Mouse (Mus musculus) lung, embryonic 14.5 days (tissue): ENCODE measurements around the gene Ppfia1. TPM values are rescaled to one million over a fixed set of nuclear protein-coding genes. Genes with fewer than 3 reads are reported as not detected.

ENCODE experiments used
- ATAC-seq: fragments of 200-750 bp; cut with Nextera tagmentation; 2 replicates; pipeline ENCODE4 v1.8.0; 2017; ENCODE audit warnings: mild to moderate bottlenecking, moderate TSS enrichment, moderate library complexity; ENCODE audit not compliant: insufficient read depth
- DNase-seq: peaks from one replicate; pipeline ENCODE4 v3.0.0-alpha.2; 2015
- H3K27ac ChIP-seq: fragments of 300-500 bp; sonication (generic); 2 replicates; pipeline ENCODE4 v1.5.1; 2014; ENCODE audit warnings: low read depth, mild to moderate bottlenecking, moderate library complexity
- H3K27me3 ChIP-seq: fragments of 300-500 bp; sonication (generic); 2 replicates; pipeline ENCODE4 v1.6.1; 2014; ENCODE audit warnings: low read length, control low read depth; ENCODE audit not compliant: insufficient read depth
- H3K36me3 ChIP-seq: fragments of 300-500 bp; sonication (generic); 2 replicates; pipeline ENCODE4 v1.6.1; 2014; ENCODE audit warnings: control low read depth; ENCODE audit not compliant: insufficient read depth
- H3K4me1 ChIP-seq: fragments of 300-500 bp; sonication (generic); 2 replicates; pipeline ENCODE4 v1.6.1; 2014; ENCODE audit warnings: antibody characterized with exemption, control low read depth; ENCODE audit not compliant: insufficient read depth
- H3K4me2 ChIP-seq: fragments of 300-500 bp; sonication (generic); 2 replicates; pipeline ENCODE4 v1.6.1; 2014; ENCODE audit warnings: mild to moderate bottlenecking
- H3K4me3 ChIP-seq: fragments of 300-500 bp; sonication (generic); 2 replicates; pipeline ENCODE4 v1.5.1; 2014; ENCODE audit warnings: low read depth, low read length
- H3K9ac ChIP-seq: fragments of 300-500 bp; sonication (generic); 2 replicates; pipeline ENCODE4 v1.6.1; 2014
- H3K9me3 ChIP-seq: fragments of 300-500 bp; sonication (generic); 2 replicates; pipeline ENCODE4 v1.6.1; 2016; ENCODE audit warnings: low read depth, low read length, control low read depth
- CTCF ChIP-seq: IDR thresholded peaks from 2 replicates; pipeline ENCODE4 v1.5.1; 2016; ENCODE audit warnings: antibody characterized with exemption, low read depth
- WGBS: fragments of 180-500 bp; shearing (Covaris S2); extraction: QIAGEN DNeasy Blood & Tissue Kit; methylation state at CpG from one replicate; pipeline ENCODE4 v1.1.7; 2014; 5-methylcytosine and 5-hydroxymethylcytosine counted together
- polyA plus RNA-seq: library from polyadenylated mRNA; unstranded; fragments of >200 nt; fragmentation: Nextera tagmentation; extraction: Ambion mirVana; gene quantifications from 2 replicates; pipeline ENCODE4 v1.2.1, GENCODE M21; 2014

The Ppfia1 gene
- polyA plus RNA-seq, 1 experiment from 2014 or later: 47.6 TPM

DNA sequence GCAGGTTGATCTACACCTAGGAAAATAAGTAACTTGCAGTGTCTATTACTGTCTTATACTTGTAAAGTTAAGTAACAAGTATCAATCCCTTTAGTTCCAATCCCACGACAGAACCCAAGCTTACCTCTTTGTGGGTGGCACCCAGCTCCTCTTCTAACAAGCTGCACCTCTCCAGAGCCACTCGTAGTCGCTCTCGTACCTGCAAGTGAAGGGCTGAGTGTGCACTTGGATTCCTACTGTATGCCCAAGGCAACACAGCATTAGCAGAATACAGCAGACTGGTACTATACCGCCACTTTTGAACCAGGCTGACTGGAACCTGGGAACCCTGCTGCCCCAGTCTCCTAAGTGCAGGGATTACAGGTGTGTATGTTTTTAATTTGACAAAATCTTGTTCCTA is 33.7 kb downstream of the Ppfia1 start:
- Histone ChIP-seq H3K9me3 (no peaks in the 10 kb centered on the region), H3K4me3 (no peak overlapping the region), H3K4me2 (no peak overlapping the region), H3K36me3 (peaks cover 46% of the 10 kb centered on the region), H3K27me3 (no peaks in the 10 kb centered on the region), H3K9ac (no peak overlapping the region), H3K27ac (no peak overlapping the region), H3K4me1 (no peaks in the 10 kb centered on the region)
- WGBS: 86% methylated on average over 5 of the region's 5 CpGs
- DNase-seq: no peak
- no peak for TF ChIP-seq CTCF
- ATAC-seq: no peak

DNA sequence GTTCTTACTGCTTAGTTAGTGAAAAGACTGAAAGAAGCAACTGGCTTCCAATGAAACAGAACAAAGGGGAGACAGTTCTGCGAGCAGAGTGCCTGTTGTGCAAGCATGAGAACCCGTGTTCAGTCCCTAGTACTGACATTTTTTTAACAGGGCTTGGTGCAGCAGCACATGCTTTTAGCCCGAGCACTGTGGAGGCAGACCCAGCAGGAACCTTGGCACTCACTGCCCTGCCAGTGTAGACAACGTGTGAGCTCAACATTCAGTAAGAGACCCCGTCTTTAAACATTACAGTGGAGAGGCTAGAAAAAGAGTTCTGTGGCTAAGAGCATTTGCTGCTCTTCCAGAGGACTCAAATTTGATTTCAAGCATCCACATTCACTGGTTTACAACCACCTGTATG is 36.8 kb downstream of the Ppfia1 start:
- Histone ChIP-seq H3K9me3 (no peaks in the 10 kb centered on the region), H3K36me3 (peaks cover 78% of the 10 kb centered on the region), H3K4me3 (no peak overlapping the region), H3K27ac (no peak overlapping the region), H3K4me1 (no peaks in the 10 kb centered on the region), H3K27me3 (no peaks in the 10 kb centered on the region), H3K9ac (no peak overlapping the region), H3K4me2 (no peak overlapping the region)
- ATAC-seq: no peak
- no peak for TF ChIP-seq CTCF
- 87% methylated on average over 5 of the region's 5 CpGs for WGBS
- DNase-seq: no peak

DNA sequence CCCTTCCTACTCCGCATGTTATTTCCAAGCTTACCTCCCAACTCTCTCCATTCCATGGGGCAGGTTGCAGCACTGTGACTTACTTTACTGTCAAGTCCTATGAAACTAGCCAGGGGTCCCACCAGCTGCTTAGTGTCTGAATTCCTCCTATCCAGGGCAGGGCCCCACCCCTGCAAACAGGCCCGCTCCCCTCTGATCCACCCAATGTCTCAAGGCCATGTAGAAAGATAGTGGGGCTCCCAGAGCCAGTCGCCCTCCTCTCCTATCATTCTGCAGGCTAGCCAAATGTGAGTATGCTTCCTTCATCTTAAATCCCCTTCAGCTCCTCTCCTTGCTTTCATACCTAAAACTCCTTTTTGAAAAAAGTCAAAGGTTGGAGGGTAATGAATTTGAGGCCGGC is 44.4 kb downstream of the Ppfia1 start:
- no peak overlapping the region for H3K27ac ChIP-seq
- DNase-seq (no peak), ATAC-seq (no peak)
- H3K4me1 ChIP-seq: no peaks in the 10 kb centered on the region
- no peak overlapping the region for H3K4me3 ChIP-seq
- WGBS: 96% methylated on average over 4 of the region's 4 CpGs
- H3K9ac ChIP-seq: no peak overlapping the region
- H3K27me3 ChIP-seq: no peaks in the 10 kb centered on the region
- peaks cover 94% of the 10 kb centered on the region for H3K36me3 ChIP-seq
- no peak for TF ChIP-seq CTCF
- no peak overlapping the region for H3K4me2 ChIP-seq
- no peaks in the 10 kb centered on the region for H3K9me3 ChIP-seq

DNA sequence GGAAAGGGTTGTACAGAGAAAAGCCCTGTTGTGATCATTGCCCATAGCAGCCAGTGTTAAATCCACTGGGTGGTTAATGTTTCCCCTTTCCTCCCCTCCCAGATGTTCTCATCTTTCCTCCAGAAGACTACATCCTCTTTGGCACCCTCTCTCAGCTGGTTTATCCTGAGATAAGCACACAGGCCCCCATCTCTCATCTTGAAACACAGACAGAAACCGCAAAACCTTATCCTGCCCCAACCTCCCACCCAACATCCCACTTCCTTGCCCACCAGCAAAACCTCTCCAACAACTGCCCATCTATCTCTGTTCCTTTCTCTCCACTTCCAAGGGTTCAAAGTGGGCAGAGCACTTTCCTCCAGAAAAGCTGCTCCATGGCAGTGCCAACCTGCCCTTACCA is 46.7 kb downstream of the Ppfia1 start:
- DNase-seq (no peak), ATAC-seq (no peak)
- Histone ChIP-seq H3K27ac (no peak overlapping the region), H3K4me2 (no peak overlapping the region), H3K36me3 (peaks cover 94% of the 10 kb centered on the region), H3K9me3 (no peaks in the 10 kb centered on the region), H3K4me1 (no peaks in the 10 kb centered on the region), H3K4me3 (no peak overlapping the region), H3K27me3 (no peaks in the 10 kb centered on the region), H3K9ac (no peak overlapping the region)
- TF ChIP-seq CTCF: no peak
- WGBS: 87% methylated on average over 1 of the region's 1 CpGs

DNA sequence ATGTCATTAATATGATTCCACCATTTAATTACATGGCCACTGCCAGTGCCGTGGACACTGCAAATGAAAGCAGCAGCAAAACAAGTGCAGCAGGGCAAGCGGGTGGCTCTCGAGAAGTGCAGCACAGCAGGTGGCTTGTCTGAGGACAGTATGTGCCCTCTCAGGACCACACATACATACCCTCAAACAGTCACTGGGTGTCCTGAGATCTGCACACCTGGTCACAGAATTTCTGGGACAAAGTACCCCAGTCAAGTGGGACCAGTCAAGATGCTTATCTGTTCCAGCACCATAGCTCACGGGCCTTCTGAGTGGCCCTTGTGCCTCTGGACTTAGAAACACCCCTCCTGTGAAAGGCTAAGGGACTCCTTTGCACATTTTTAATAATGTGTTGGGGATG is 49.6 kb downstream of the Ppfia1 start:
- H3K27ac ChIP-seq: no peak overlapping the region
- no peak for ATAC-seq
- no peak overlapping the region for H3K4me3 ChIP-seq
- WGBS: 77% methylated on average over 4 of the region's 4 CpGs
- no peaks in the 10 kb centered on the region for H3K4me1 ChIP-seq
- DNase-seq: no peak
- H3K9ac ChIP-seq: no peak overlapping the region
- H3K36me3 ChIP-seq: peaks cover 87% of the 10 kb centered on the region
- H3K27me3 ChIP-seq: no peaks in the 10 kb centered on the region
- TF ChIP-seq CTCF: no peak
- no peaks in the 10 kb centered on the region for H3K9me3 ChIP-seq
- H3K4me2 ChIP-seq: no peak overlapping the region

DNA sequence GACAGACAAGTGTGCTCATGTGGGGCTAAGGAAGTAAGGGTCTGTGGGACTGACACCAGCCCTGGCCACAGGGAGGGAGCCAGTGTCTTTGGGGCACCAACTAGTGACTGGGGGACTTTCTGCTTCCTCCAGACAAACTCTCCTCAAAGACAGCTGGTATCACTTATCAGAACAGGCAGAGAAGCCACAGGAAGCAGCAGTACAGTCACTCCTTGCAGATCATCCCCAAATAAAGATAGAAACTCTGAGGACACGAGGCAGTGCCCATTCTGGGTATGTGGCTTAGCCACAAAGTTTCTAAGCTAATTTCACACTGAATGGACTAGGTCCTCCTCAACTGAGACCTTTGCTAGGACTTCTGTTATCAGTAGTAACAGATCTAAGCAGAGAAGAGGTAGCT is 60.6 kb downstream of the Ppfia1 start:
- 67% methylated on average over 1 of the region's 1 CpGs for WGBS
- peaks cover 85% of the 10 kb centered on the region for H3K36me3 ChIP-seq
- DNase-seq: no peak

DNA sequence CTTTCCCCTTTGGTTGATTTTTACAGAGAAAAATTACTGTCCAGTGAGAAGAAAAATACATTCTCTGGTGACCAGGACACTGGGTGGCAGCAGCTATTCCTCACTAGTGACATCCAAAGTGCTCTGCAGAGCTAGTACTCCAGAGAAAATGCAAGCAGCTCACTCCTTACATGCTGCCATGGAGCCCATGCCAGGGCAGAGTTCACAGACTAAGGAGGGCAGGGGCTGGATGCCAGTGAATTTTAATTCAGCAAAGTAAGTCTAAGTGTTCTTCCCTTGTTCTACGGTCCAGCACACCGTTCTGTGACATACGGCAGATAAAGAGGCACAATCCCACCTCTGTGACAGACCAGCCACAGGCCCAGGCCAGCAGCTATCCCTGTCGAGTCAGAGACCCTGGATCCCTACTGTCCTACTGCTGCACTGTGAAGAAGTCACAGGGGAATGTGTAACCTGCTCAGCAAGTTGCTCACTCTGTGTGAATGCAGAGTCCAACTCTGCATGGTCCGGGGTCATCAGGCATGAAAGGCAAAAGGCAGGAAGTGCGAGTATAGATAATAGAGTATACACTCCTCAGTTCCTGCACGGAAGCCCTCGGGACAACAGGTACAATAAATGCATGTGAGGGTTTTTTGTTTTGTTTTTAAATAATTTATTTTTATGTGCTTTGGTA is 63.2 kb downstream of the Ppfia1 start:
- H3K27me3 ChIP-seq: no peaks in the 10 kb centered on the region
- H3K4me3 ChIP-seq: no peak overlapping the region
- peaks cover 71% of the 10 kb centered on the region for H3K36me3 ChIP-seq
- TF ChIP-seq CTCF: no peak
- H3K4me2 ChIP-seq: no peak overlapping the region
- H3K27ac ChIP-seq: no peak overlapping the region
- H3K9me3 ChIP-seq: no peaks in the 10 kb centered on the region
- WGBS: 85% methylated on average over 8 of the region's 8 CpGs
- no peak overlapping the region for H3K9ac ChIP-seq
- no peak for DNase-seq
- ATAC-seq: no peak
- no peaks in the 10 kb centered on the region for H3K4me1 ChIP-seq

More for the DNA sequence above, 60.6 kb downstream of the Ppfia1 start:
- Histone ChIP-seq H3K4me3 (no peak overlapping the region), H3K27me3 (no peaks in the 10 kb centered on the region), H3K27ac (no peak overlapping the region), H3K4me1 (no peaks in the 10 kb centered on the region), H3K4me2 (no peak overlapping the region), H3K9me3 (no peaks in the 10 kb centered on the region), H3K9ac (no peak overlapping the region)
- ATAC-seq: no peak
- TF ChIP-seq CTCF: no peak
